Mouse (Mus musculus) cortical plate, adult 2 months (tissue): ENCODE data around the gene Zyx. TPM values are rescaled to one million over a fixed set of nuclear protein-coding genes. Genes with fewer than 3 reads are reported as not detected.

Experiments used
- H3K27ac ChIP-seq: fragments of 200-500 bp; 2 replicates; pipeline ENCODE4 v1.5.1; 2012; ENCODE audit warnings: low read length, control low read depth, inconsistent platforms; ENCODE audit not compliant: insufficient read depth
- H3K4me1 ChIP-seq: fragments of 200-500 bp; 2 replicates; pipeline ENCODE4 v1.6.1; 2011; ENCODE audit warnings: low read length; ENCODE audit not compliant: control insufficient read depth, insufficient read depth
- H3K4me3 ChIP-seq: fragments of 200-500 bp; 2 replicates; pipeline ENCODE4 v1.5.1; 2011; ENCODE audit warnings: mild to moderate bottlenecking, low read length, control low read depth; ENCODE audit not compliant: insufficient read depth
- CTCF ChIP-seq: fragments of 200-500 bp; IDR thresholded peaks from 2 replicates; pipeline ENCODE4 v1.5.1; 2011; ENCODE audit warnings: mild to moderate bottlenecking, control low read depth, low read length; ENCODE audit not compliant: insufficient read depth; ENCODE audit errors: extremely low read depth
- POLR2A ChIP-seq: fragments of 200-500 bp; IDR thresholded peaks from 2 replicates; pipeline ENCODE4 v1.6.1; 2011; ENCODE audit warnings: mild to moderate bottlenecking, low read length, control low read depth; ENCODE audit not compliant: insufficient read depth; ENCODE audit errors: extremely low read depth
- polyA plus RNA-seq: library from polyadenylated mRNA; depleted of rRNA; stranded (reverse); fragments of >200 nt; gene quantifications from 2 replicates; pipeline ENCODE4 v1.2.3, GENCODE M21; 2012

The Zyx gene
- polyA plus RNA-seq, 1 experiment: 56.3 TPM

DNA sequence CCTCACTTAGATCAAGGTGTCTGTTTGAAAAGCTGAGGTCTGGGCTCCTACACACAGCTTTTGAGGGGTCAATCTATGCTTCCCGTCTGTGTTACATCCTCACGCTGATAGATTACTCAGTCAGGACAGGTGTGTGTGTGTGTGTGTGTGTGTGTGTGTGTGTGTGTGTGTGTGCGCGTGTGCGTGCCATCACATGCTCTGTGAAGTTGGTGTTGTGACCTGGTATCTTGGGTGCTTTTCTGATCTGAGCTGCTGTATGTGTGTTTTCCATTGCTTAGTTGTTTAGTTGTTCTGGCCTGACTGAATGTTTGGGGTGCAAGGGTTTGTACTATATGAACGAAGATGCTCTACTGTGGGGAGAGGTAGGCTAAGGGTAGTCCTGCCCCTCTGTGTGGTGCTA lies 5.9 kb downstream of the Zyx start:
- Histone ChIP-seq H3K4me3 (no peak overlapping the region), H3K4me1 (peaks cover 15% of the 10 kb centered on the region), H3K27ac (no peak overlapping the region)
- TF ChIP-seq CTCF (no peak), POLR2A (no peak)

DNA sequence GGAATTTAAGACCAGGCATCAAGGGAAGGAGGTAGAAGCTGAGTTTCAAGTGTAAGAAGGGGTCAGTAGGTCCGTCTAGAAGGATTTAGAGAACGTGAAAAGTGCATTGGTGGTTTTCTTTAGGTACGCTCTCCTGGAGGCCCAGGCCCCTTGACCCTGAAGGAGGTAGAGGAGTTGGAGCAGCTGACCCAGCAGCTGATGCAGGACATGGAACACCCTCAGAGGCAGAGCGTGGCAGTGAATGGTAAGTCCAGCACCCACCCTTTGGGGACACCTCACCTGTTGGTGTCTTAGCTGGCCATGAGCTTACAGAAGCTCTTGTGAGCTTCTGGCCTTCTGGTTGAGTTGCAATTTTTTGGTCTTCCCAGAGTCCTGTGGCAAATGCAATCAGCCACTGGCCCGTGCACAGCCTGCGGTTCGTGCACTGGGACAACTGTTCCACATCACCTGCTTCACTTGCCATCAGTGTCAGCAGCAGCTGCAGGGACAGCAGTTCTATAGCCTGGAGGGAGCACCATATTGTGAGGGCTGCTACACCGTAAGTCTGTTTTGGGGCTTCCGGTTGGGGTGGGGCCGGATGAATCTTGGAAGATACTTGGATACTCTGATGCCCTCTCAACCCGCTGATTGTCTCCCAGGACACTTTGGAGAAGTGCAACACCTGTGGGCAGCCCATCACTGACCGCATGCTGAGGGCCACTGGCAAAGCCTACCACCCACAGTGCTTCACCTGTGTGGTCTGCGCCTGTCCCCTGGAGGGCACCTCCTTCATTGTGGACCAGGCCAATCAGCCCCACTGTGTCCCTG lies 6.6 kb downstream of the Zyx start:
- TF ChIP-seq CTCF (no peak), POLR2A (no peak)
- H3K4me1 ChIP-seq: peaks cover 12% of the 10 kb centered on the region
- no peak overlapping the region for H3K4me3 ChIP-seq
- no peak overlapping the region for H3K27ac ChIP-seq

- no peak overlapping the region for H3K4me3 ChIP-seq
- no peak overlapping the region for H3K27ac ChIP-seq
- peaks cover 10% of the 10 kb centered on the region for H3K4me1 ChIP-seq
- TF ChIP-seq POLR2A (no peak), CTCF (no peak)
Observed at GRCm38 (mm10) chr6:42356913-42357312, 7.5 kb downstream of the Zyx start.

- Histone ChIP-seq H3K4me3 (no peak overlapping the region), H3K27ac (no peak overlapping the region), H3K4me1 (peaks cover 10% of the 10 kb centered on the region)
- no peak for TF ChIP-seq CTCF
Observed at GRCm38 (mm10) chr6:42357901-42358300, 8.5 kb downstream of the Zyx start.

GRCm38 (mm10) chr6:42358901-42359300 lies 9.5 kb downstream of the Zyx start:
- no peak overlapping the region for H3K4me3 ChIP-seq
- TF ChIP-seq CTCF (no peak), POLR2A (no peak)
- no peak overlapping the region for H3K27ac ChIP-seq
- H3K4me1 ChIP-seq: peaks cover 4% of the 10 kb centered on the region

GRCm38 (mm10) chr6:42359364-42360147 lies 10.1 kb downstream of the Zyx start:
- no peak for TF ChIP-seq CTCF
- no peak for TF ChIP-seq POLR2A
- Histone ChIP-seq H3K4me3 (no peak overlapping the region), H3K4me1 (peaks cover 1% of the 10 kb centered on the region; the same call in 1 of the 2 replicates), H3K27ac (no peak overlapping the region)

DNA sequence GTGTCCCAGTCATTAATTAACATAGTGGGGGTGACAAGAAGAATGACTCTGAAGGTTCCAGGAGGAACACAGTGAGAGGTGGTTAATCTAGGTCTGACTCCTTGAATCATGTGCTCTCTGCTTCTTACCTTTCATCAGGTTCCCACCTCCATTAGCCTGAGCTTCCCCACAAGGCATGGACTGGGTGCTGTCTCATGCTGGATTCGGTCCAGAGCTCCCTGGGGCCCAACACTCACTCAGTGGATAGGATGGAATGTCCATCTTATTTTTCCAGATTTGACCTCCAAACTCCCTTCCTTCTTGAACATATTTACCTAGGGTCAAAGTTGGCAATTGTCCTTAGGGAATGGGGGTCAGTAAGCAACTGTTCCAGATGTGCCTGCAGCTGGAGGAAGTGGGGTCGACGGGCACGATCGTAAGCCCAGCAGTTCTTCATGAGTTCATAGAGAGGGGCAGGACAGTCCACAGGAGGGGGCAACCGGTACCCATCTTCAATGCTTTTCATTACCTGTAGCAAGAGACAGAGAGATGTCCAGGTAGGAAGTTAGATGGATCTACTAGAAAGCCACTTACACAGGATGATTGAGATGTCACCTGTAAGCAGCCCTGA lies 10.9 kb downstream of the Zyx start:
- H3K4me1 ChIP-seq: no peaks in the 10 kb centered on the region
- no peak overlapping the region for H3K27ac ChIP-seq
- no peak for TF ChIP-seq POLR2A
- no peak for TF ChIP-seq CTCF
- no peak overlapping the region for H3K4me3 ChIP-seq

DNA sequence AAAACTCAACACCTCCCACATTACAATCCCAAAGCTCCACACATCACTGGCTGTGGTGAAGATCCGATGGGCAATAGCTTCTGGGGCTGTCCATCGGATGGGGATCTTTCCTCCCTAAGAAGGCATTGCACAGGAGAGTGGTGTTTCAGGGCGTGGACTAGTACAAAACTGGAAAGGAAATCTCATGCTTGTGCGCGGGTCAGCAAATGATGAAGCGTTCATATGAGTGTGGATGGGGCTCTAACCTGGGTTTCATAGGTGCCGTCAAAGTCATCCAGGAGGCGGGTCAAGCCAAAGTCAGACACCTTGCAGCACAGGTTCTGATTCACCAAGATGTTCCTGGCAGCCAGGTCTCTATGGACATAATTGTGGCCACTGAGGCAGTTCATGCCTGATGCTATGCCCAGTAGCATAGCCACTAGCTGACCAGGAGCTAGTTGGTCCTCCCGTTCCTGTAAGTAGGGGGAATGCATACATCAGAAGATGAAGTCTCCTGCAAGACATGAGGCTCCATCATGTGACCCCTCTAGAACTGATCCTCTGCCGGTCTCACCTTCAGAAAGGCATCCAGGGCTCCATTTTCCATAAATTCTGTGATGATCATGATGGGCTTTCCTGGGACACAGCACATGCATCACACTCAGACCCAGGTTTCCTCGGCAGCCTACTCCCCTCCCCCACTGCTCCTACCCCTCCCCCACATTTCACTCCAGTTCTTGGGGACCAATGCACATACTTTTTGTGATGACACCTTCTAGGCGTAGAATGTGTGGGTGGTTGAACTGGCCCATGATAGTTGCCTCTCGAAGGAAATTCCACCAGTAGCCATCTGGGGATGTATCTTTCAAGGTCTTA lies 11.8 kb downstream of the Zyx start:
- Histone ChIP-seq H3K27ac (no peak overlapping the region), H3K4me3 (no peak overlapping the region), H3K4me1 (no peaks in the 10 kb centered on the region)
- TF ChIP-seq POLR2A: no peak
- TF ChIP-seq CTCF: no peak

DNA sequence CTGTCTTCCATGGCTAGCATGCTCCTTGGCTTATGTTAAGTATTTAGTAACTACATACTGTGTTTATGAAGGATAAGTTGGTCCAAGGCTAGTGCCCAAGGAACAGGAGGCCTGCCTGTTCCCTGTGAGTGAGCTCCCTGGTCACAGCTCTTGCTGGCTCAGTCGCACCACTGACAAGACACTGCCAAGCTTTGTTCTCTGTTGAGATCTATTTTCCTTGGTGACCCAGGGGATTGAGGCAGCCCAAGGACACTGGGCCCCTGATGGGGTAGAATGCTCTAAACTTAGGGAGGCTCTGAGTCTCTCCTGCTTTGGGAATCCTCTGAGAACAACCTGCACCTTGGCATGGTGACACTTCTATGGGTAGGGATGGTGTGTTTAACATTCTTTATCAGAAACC lies 12.6 kb downstream of the Zyx start:
- TF ChIP-seq POLR2A (no peak), CTCF (no peak)
- Histone ChIP-seq H3K27ac (no peak overlapping the region), H3K4me3 (no peak overlapping the region), H3K4me1 (no peaks in the 10 kb centered on the region)
